Mouse (Mus musculus) lung, postnatal 0 days (tissue): Measurements from ENCODE around the gene 9930022D16Rik.

ENCODE experiments used
- CTCF ChIP-seq: IDR thresholded peaks from 2 replicates; pipeline ENCODE4 v1.5.1; 2016; ENCODE audit warnings: antibody characterized with exemption, mild to moderate bottlenecking
- EP300 ChIP-seq: IDR thresholded peaks from 2 replicates; pipeline ENCODE4 v1.6.1; 2016; ENCODE audit warnings: antibody characterized with exemption, mild to moderate bottlenecking, control low read depth

DNA sequence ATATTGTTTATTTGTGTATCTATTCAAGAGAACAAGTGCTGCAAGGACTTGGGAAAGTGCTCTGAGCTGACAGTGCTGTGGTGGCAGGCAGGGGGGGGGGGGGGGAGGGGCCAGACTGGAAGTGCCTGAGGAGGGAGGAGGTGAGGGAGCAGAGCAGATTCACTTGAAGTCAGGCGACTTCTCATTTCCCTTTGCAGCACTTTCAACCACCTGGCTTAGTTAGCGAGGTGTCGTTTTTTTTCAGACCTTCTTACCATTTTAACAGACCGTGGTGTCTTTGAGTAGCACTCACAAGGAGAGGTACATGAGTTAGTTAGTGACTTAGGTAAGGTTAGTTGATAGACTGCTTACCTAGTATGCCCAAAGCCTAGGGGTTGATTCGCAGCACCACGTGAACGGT is 38.3 kb upstream of the 9930022D16Rik start:
- TF ChIP-seq CTCF (no peak), EP300 (no peak)
